Mouse (Mus musculus) adrenal gland, postnatal 4 days (tissue): ENCODE data around the gene Methig1. TPM values are rescaled to one million over a fixed set of nuclear protein-coding genes. Genes with fewer than 3 reads are reported as not detected.
"Not testable (repeated sequence)": the region's sequence is repeated elsewhere in the genome, so short reads cannot be mapped to it uniquely, and the experiment has no call there.

Experiments
- DNase-seq, 2 experiments: peaks; one replicate each; pipeline ENCODE4 v3.0.0; 2021 to 2022; ENCODE audit warnings: low spot score in 2 of 2, mixed read lengths in 2 of 2
- total RNA-seq, 2 experiments: library from RNA; stranded (reverse); gene quantifications; 2 replicates each; pipeline ENCODE4 v1.2.3; 2021

The Methig1 gene
- total RNA-seq, 2 experiments from 2014 or later, result 0.90 to 1.2 TPM

DNA sequence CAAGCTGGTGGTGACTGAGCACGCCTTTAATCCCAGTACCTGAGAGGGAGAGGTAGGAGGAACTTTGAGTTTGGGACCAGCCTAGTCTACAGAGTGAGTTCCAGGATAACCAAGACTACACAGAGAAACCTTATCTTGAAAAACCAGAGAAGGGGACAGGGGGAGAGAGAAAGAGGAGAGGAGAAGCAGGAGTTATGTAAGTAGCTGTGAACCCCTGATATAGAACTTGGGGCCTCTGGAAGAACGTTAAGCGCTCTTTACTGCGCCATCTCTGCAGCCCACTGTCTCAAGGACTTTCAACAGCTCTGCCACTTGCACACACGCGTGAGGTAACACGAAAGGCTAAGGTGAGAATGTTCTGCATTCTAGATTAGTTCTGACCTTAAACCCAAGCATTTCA is 38.6 kb downstream of the Methig1 start:
- no peak for DNase-seq

DNA sequence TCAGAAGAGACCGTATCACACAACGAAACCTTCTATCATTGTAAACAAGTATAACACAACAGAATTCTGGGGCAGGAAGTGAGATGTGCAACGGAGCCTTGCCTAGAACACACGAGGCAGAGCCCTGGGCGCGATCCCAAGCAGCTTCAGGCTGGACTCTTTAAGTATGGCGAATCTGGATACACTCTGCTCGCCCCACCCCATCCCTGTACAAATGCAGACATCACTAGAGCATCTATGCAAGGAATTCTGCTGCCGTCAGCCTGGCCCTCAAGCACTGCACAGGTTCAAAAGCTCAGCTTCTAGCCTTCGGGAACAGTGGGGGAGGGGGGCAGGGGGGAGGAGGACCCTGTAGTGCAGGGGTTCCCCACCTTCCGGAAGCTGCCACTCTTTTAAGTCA is 40.1 kb downstream of the Methig1 start:
- no peak for DNase-seq

GRCm38 (mm10) chr15:100395561-100395960 is 42.6 kb downstream of the Methig1 start:
- no peak for DNase-seq

GRCm38 (mm10) chr15:100400592-100401250 is 47.8 kb downstream of the Methig1 start:
- no peak for DNase-seq

DNA sequence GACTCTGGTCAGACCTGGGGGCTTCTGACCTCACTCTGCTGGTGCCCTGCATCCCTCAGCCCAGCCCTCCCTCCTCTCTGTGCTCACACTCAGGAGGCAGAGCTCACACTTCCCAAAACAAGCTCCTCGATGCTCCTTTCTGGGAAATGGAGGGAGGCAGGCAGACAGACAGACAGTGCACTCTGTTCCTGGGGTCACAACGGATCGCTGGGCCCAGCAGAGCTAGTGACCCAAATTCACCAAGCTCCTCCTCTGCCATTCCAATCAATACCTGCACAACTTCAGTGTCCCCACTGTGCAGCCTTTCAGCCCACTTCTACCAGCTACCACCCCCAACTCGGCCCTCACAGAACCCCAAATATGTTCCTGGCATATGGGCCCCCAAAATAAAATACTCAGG is 48.9 kb downstream of the Methig1 start:
- DNase-seq, result no peak

DNA sequence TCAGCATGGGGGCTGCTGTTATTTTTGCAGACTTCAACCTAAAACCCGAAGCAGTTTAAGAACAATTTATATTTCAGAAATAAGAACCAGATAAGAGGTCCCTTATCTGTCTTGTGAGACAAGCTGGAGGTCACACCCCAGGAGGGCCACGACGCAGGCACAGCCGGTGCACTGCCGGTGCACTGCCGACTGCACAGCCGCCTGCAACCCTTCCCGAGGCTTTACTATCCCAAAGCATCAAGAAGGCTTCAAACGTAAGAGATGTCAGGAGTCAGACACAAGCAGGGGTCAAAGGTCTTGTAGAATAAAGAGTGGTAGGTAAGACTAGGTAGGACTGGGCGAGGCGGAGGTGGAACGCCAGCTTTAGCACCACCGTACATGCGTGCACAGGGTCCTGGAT is 49.4 kb downstream of the Methig1 start:
- no peak for DNase-seq

GRCm38 (mm10) chr15:100402798-100403197 is 49.8 kb downstream of the Methig1 start:
- DNase-seq, result no peak

GRCm38 (mm10) chr15:100403318-100404000 is 50.5 kb downstream of the Methig1 start:
- DNase-seq, result no peak

DNA sequence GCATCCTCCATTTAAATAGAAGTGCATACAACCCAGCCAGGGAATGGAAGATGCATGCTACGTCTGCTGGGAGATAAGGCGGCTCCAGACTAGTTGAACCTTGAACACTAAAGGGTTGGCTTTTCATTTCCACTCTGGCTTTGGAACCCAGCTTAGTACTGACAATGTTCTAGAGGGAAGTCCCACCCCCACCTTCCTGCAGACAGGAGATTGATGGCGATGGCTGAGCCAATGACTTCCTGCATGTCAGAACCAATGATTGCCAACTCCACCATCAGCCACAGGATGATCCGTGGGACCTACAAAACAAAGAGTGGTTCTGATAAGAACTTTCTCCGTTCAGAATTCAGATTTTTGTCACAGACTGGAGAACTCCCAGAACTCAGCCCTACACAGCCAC is 53.1 kb downstream of the Methig1 start:
- no peak for DNase-seq

GRCm38 (mm10) chr15:100410918-100411672 is 58.1 kb downstream of the Methig1 start:
- DNase-seq, result peak in 1 of 2 experiments; percentile 34

DNA sequence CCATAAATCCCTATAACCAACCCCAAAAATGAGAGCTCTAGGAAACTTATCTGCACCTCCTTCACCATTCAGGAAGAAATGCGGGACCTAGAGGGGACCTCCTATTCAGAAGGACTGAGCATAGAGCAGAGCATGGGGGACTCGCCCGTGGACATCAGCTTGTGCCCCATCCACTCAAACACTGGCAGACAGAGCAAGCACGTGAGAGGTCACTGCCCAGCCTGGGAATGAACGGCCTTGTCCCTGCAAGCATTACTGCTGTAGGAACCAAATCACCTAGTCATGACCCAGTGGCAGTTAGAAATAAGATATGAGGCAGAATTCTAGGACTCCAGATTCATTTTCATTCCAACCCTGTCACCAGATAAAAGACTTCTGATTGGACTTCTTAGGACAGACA is 58.8 kb downstream of the Methig1 start:
- DNase-seq, result no peak

- no peak for DNase-seq
Observed at GRCm38 (mm10) chr15:100413306-100413705, 60.4 kb downstream of the Methig1 start.

- no peak for DNase-seq
Observed at GRCm38 (mm10) chr15:100414011-100414410, 61.1 kb downstream of the Methig1 start.

DNA sequence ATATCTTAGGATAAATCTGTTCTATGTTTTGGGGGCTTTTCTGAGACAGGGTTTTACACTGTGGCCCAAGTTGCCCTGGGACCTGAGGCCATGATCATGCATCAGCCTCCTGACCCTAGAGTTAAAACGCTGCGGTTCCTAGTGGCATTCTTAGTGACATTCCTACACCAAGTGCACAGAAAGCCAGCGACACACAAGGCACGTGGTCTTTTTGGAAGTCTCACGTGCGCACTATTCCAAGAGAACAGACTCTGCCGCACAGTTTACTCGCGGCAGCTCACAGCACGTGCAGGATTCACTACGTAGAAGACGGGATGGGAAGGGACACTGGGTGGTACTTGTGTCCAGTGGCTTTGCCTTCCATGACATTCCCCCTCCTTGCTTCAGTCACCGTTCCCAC is 62.0 kb downstream of the Methig1 start:
- DNase-seq, result no peak

- DNase-seq, result no peak
Observed at GRCm38 (mm10) chr15:100415684-100416083, 62.7 kb downstream of the Methig1 start.

DNA sequence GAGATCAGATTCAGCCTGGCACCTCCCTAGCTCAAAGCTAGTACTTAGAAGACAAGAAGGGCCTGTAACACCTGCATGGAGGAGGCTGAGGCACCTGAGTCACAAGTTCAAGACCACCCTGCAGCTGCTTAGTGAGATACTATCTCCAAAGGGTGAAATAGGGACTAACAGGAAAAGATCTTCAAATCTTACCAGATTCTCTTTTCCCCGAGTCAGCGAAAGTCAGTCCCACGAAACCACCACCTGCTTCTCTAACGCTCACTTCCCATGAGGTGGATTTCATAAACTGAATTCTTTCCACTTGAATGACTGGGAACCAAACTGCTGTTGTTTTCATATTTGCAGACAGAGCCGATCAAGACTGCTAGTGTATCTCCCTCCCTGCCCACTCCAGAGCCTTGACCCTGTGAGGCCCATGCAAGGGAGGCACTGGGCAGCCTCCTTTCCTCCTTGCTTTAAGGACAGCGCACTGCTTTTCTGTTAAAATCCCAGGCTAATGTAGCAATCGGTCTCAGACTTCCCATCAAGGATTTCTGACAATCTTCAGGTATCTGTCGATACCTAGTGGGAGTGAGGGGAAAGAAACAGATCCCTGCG is 65.0 kb downstream of the Methig1 start:
- no peak for DNase-seq

- DNase-seq, result no peak
Observed at GRCm38 (mm10) chr15:100419311-100419710, 66.4 kb downstream of the Methig1 start.

DNA sequence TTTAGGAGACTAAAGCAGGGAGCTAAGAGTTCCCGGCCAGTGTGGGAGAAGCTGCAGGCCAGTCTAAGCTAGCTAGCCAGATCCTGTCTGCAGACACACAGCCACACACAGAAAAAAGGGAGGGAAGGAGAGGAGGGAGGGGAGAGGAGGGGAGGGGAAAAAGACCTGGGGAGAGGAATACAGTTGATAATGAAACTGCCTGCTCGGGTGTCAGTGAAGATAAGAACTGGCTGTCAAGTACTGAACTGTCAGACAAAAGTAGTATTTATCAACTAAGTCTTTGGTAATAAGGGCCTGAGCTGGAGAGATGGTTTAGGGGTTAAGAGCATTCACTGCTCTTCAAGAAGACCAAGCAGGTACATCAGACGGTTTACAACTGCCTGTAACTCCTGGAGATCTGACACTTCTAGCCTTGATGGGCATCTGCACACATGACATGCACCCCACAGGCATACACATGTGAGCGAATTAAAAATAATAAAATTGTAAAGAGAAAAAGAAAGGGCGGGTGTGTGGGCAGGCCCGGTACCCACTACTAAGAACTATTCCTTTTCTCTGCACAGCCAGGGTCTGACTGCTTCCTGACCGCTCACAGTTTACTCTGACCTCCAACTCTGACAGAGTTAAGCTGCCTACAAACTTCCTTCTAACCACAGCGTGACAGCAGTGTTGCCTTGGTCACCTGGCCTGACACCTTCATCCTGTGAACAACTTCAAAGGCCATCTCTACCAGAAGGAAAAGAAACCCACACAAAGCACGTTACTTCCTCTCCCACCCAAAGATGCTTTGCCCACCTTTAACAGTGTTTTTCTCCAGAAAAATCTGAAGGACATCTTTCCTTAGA is 67.2 kb downstream of the Methig1 start:
- DNase-seq, result no peak

DNA sequence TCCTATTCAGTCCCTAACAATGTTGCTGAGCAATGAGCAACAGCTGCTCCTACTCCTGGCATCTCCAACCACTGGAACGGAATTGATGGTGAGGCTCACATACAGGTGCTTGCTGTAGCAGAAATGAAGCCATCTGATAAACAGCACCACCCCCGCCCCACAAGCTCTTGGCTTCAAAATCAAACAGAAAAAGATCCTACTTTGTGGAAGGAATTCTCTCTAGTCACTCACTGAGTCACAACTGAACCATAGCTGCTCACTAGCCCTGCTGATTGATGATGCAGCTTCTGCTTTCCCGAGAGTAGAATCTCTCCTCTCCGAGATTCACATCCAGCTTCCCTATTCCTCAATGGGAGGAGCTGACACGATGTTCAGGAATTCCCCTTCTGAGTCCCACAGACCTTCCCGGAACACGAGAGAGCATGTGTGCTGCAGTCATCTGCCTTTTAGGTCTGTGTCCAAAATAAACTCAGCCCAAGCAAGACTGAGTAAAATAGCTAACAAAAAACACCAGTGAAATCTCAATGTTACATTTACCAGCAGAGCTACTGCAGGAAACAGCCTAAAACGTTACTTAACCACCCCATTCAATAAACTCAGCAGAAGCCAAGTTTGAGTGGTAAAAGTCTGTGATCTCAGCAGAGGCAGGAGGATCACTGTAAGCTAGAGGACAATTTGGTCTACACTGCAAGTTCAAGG is 68.3 kb downstream of the Methig1 start:
- no peak for DNase-seq

DNA sequence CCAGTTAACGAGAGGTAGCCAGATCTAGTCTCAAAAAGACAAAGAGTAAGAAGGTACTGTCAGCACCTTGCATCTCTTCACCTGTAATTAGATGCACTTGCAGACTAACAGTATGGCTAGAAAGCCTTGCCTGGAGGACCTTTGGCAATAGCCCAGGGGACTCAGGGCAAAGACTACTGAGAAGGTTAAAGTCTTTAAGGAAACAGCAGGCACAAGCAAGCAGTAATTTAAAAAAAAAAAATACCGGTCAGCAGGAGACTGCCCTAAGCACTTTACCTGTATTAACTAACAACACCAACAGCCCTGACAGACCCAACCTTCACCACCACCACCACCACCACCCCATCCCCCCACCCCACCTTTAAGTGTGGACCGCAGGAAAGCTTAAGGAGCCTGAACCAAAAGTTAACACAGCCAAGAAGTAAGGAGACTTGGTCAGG is 68.8 kb downstream of the Methig1 start, which contains the start of gene Gm5475:
Gene Gm5475 (plus strand): TSS at position 390 of the 440 bp plus-strand sequence.
- not testable (repeated sequence) for DNase-seq
